Mouse (Mus musculus) ES-E14 (cell line): ENCODE measurements around the gene Tmem239.

Experiments used
- CHD2 ChIP-seq: IDR thresholded peaks from 2 replicates; pipeline ENCODE4 v1.6.1; 2014; ENCODE audit warnings: mild to moderate bottlenecking, low read depth, low read length, inconsistent platforms
- HCFC1 ChIP-seq: IDR thresholded peaks from 2 replicates; pipeline ENCODE4 v1.6.1; 2012; ENCODE audit warnings: low read length, inconsistent platforms, borderline replicate concordance; ENCODE audit not compliant: insufficient read depth
- ZC3H11A ChIP-seq: IDR thresholded peaks from 2 replicates; pipeline ENCODE4 v1.6.1; 2012; ENCODE audit warnings: low read depth, mild to moderate bottlenecking, inconsistent platforms, low read length, borderline replicate concordance

- TF ChIP-seq HCFC1 (no peak), ZC3H11A (no peak), CHD2 (no peak)
Measured at GRCm38 (mm10) chr2:130432157-130432556, 25.9 kb downstream of the Tmem239 start.
